Mouse (Mus musculus): Measurements from ENCODE around the gene Cgas.

DNA sequence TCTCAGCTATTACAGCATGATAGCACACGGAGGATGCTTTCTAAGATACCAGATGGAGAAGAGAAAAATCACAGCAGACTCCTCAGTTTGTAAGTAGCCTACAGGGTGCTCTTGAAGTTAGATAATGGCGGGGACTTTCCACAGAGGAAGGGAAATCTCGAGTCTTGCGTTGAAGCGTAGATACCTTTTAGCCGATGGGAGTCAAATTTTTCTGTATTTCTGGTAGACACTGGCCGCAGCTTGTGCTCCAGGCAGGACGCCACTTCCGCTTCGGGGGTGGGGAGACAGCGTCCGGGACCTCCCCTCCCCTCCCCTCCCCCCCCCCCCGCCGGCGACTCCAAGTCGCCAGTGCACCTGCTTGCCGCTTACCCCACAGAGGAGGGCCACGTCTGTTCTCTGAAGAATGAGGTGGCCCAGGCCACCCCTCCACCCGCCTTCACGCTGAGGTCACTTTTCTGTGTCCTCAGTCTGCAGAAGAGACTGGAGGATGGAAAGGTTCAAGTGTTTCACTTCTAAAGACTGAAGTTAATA, 45.9 kb upstream of the Cgas start, which contains the start of gene Eef1a1:
- TF ChIP-seq CTCF (IDR thresholded peaks at IDR 0.05; ENCODE audit: low read depth) = no peak
- TF ChIP-seq EP300 (IDR thresholded peaks at IDR 0.05; ENCODE audit: low read depth) = no peak
